ENCODE assay signal across 8 mouse cellular contexts in genomic region chr8:83998231-83999056, GRCm38 (mm10). TPM values are rescaled to one million over a fixed set of nuclear protein-coding genes. Genes with fewer than 3 reads are reported as not detected.
DNase-seq lines count a peak whose midpoint lies in the region; ATAC-seq and TF ChIP-seq lines count a peak whose summit lies in the region.

No protein-coding gene starts in this region.

- no peak for TF ChIP-seq POLR2A in heart, adult 2 months (IDR thresholded peaks at IDR 0.05; ENCODE audit: insufficient read depth, low read depth, low read length)
- no peak for TF ChIP-seq POLR2A in bone marrow, adult 2 months (IDR thresholded peaks at IDR 0.05; ENCODE audit: borderline replicate concordance, control insufficient read depth, low read depth, low read length)

- intact Hi-C loops in heart, adult 2 months (cut with DNase I), result loop anchor here (2.0 to 5.0 kb wide), 2 partner anchors 44 to 256 kb away; partner anchors contain the start of genes Adgre5, Asf1b and Gm10644
- intact Hi-C loops in heart, postnatal 25 days (cut with DNase I), result no loop called here

- 19% methylated on average over 91 of the region's 92 CpGs for WGBS in heart, adult 2 months
- WGBS in bone marrow, adult 2 months, result 9% methylated on average over 92 of the region's 92 CpGs
- WGBS in hindbrain, embryonic 12.5 days, result 1% methylated on average over 70 of the region's 92 CpGs
- WGBS in limb, embryonic 12.5 days, result under 1% methylated on average over 66 of the region's 92 CpGs
- under 1% methylated on average over 79 of the region's 92 CpGs for WGBS in midbrain, embryonic 11.5 days

- no peaks in the 10 kb centered on the region for H3K9me3 ChIP-seq in hindbrain, embryonic 12.5 days (replicated peaks)
- H3K9me3 ChIP-seq in limb, embryonic 12.5 days, result no peaks in the 10 kb centered on the region
- no peaks in the 10 kb centered on the region for H3K9me3 ChIP-seq in midbrain, embryonic 11.5 days (ENCODE audit: control insufficient read depth, low read length)

- no peaks in the 10 kb centered on the region for H3K79me2 ChIP-seq in heart, adult 2 months (replicated peaks; ENCODE audit: control insufficient read depth, insufficient read depth, low read length)

- H3K4me1 ChIP-seq in heart, adult 2 months (ENCODE audit: control insufficient read depth, insufficient read depth, low read length), result peaks cover 3% of the 10 kb centered on the region
- peaks cover 2% of the 10 kb centered on the region; the same call in 1 of the 2 replicates for H3K4me1 ChIP-seq in bone marrow, adult 2 months (ENCODE audit: control insufficient read depth, insufficient read depth, low read length)
- H3K4me1 ChIP-seq in hindbrain, embryonic 12.5 days, result peaks cover 39% of the 10 kb centered on the region
- H3K4me1 ChIP-seq in limb, embryonic 12.5 days (replicated peaks), result peaks cover 41% of the 10 kb centered on the region
- peaks cover 17% of the 10 kb centered on the region for H3K4me1 ChIP-seq in midbrain, embryonic 11.5 days (ENCODE audit: control insufficient read depth, insufficient read depth, low read length)

- no peaks in the 10 kb centered on the region for H3K36me3 ChIP-seq in heart, adult 2 months (ENCODE audit: control insufficient read depth, insufficient read depth, low read length)
- H3K36me3 ChIP-seq in hindbrain, embryonic 12.5 days, result peaks cover 32% of the 10 kb centered on the region; the same call in 1 of the 2 replicates
- H3K36me3 ChIP-seq in limb, embryonic 12.5 days, result peaks cover 35% of the 10 kb centered on the region
- peaks cover 6% of the 10 kb centered on the region; the same call in 1 of the 2 replicates for H3K36me3 ChIP-seq in midbrain, embryonic 11.5 days (ENCODE audit: control insufficient read depth, insufficient read depth, low read length)

- peak overlapping the region; percentile 59 for H3K4me3 ChIP-seq in heart, adult 2 months
- H3K4me3 ChIP-seq in bone marrow, adult 2 months (replicated peaks; ENCODE audit: control insufficient read depth, low read depth, low read length), result peak overlapping the region; percentile 67
- peak overlapping the region; percentile 86 for H3K4me3 ChIP-seq in hindbrain, embryonic 12.5 days
- H3K4me3 ChIP-seq in limb, embryonic 12.5 days (replicated peaks), result peak overlapping the region; percentile 84
- H3K4me3 ChIP-seq in midbrain, embryonic 11.5 days (ENCODE audit: low read depth, low read length), result peak overlapping the region; percentile 80

- peak overlapping the region; percentile 91 for H3K9ac ChIP-seq in heart, adult 2 months (ENCODE audit: low read depth, low read length)
- H3K9ac ChIP-seq in hindbrain, embryonic 12.5 days, result peak overlapping the region; percentile 80
- peak overlapping the region; percentile 75 for H3K9ac ChIP-seq in limb, embryonic 12.5 days (replicated peaks)
- H3K9ac ChIP-seq in midbrain, embryonic 11.5 days (ENCODE audit: low read length), result peak overlapping the region; percentile 76

- TF ChIP-seq EP300 in heart, adult 2 months (IDR thresholded peaks at IDR 0.05; ENCODE audit: insufficient read depth, low read depth, low read length), result 0 out of 2 replicates have a peak, but pooled peaks have one; percentile 10

- H3K4me2 ChIP-seq in hindbrain, embryonic 12.5 days (replicated peaks), result peak overlapping the region; percentile 79
- H3K4me2 ChIP-seq in limb, embryonic 12.5 days, result peak overlapping the region; percentile 87
- peak overlapping the region; percentile 83 for H3K4me2 ChIP-seq in midbrain, embryonic 11.5 days

- peak overlapping the region; percentile 72 for H3K27ac ChIP-seq in heart, adult 2 months
- H3K27ac ChIP-seq in bone marrow, adult 2 months (ENCODE audit: control insufficient read depth, insufficient read depth, low read depth, low read length, poor library complexity), result peak overlapping the region; percentile 72
- H3K27ac ChIP-seq in hindbrain, embryonic 12.5 days, result peak overlapping the region; percentile 90
- H3K27ac ChIP-seq in limb, embryonic 12.5 days, result peak overlapping the region; percentile 91
- H3K27ac ChIP-seq in midbrain, embryonic 11.5 days (ENCODE audit: low read depth, low read length), result peak overlapping the region; percentile 41

- H3K27me3 ChIP-seq in heart, adult 2 months (ENCODE audit: control insufficient read depth, insufficient read depth, low read length), result no peaks in the 10 kb centered on the region
- peaks cover 33% of the 10 kb centered on the region for H3K27me3 ChIP-seq in hindbrain, embryonic 12.5 days
- H3K27me3 ChIP-seq in limb, embryonic 12.5 days, result peaks cover 21% of the 10 kb centered on the region
- peaks cover 28% of the 10 kb centered on the region for H3K27me3 ChIP-seq in midbrain, embryonic 11.5 days (ENCODE audit: control insufficient read depth, insufficient read depth, low read length)

- ATAC-seq in erythroid progenitor cell, adult 5-6 weeks (replicated peaks; ENCODE audit: low FRiP score, poor library complexity, severe bottlenecking), result peak; percentile 41
- peak; percentile 26 for ATAC-seq in hindbrain, embryonic 12.5 days (ENCODE audit: low FRiP score)
- no peak for ATAC-seq in limb, embryonic 12.5 days (ENCODE audit: insufficient number of reproducible peaks, insufficient read depth, low FRiP score, low TSS enrichment, low read depth)
- ATAC-seq in midbrain, embryonic 11.5 days (ENCODE audit: low FRiP score), result peak; percentile 33

- DNase-seq in heart, adult 2 months, result peak; percentile 70 to 77
- DNase-seq in heart, postnatal 25 days (ENCODE audit: low spot score), result no peak
- peak; percentile 97 for DNase-seq in midbrain, embryonic 11.5 days (ENCODE audit: low spot score, missing footprints)
- DNase-seq in spleen, postnatal 36 days (ENCODE audit: low spot score in 2 of 2), result peak; percentile 66 to 75

- TF ChIP-seq CTCF in heart, adult 2 months (IDR thresholded peaks at IDR 0.05), result peak; percentile 64
- TF ChIP-seq CTCF in bone marrow, adult 2 months (IDR thresholded peaks at IDR 0.05; ENCODE audit: control insufficient read depth, insufficient read depth, low read length), result peak; percentile 25; the same call in 1 of the 2 replicates

RNA-seq across cellular contexts. Expression of gene Samd1, which starts 1.0 kb away (rescaled TPM):
- total RNA-seq in heart, adult 2 months (2021), result 10 to 100 TPM; 21.6 to 29.9 TPM
- polyA plus RNA-seq in heart, adult 2 months (2012; rRNA removed), result 29.7 and 32.1 TPM in 2 replicates
- 10 to 100 TPM; 27.4 to 30.9 TPM for total RNA-seq in heart, postnatal 25 days (2021)
- polyA plus RNA-seq in bone marrow, adult 2 months (2011; ENCODE audit: insufficient read depth, insufficient read length, low replicate concordance, missing spikeins), result 142 and 159 TPM in 2 replicates
- 114 and 119 TPM in 2 replicates for total RNA-seq in erythroid progenitor cell, adult 5-6 weeks (2015; ENCODE audit: low replicate concordance)
- total RNA-seq in erythroid progenitor cell, adult 5-6 weeks (2017; ENCODE audit: low replicate concordance), result 51.6 and 80.9 TPM in 2 replicates
- 8.5 and 9.8 TPM in 2 replicates for polyA plus RNA-seq in hindbrain, embryonic 12.5 days (2016; fragmentation: Nextera tagmentation; extraction: Ambion mirVana)
- 13.0 and 14.4 TPM in 2 replicates for polyA plus RNA-seq in limb, embryonic 12.5 days (2016; fragmentation: Nextera tagmentation; extraction: Ambion mirVana)
- polyA plus RNA-seq in midbrain, embryonic 11.5 days (2014; fragmentation: Nextera tagmentation; extraction: Ambion mirVana), result 12.8 and 12.9 TPM in 2 replicates

RNA-seq across cellular contexts. Expression of gene 1700067K01Rik, which starts 2.9 kb away (rescaled TPM):
- total RNA-seq in heart, adult 2 months (2021), result under 1 TPM in 1 of 2 experiments, not detected in 1; 0.26 TPM
- 0.16 and 0.50 TPM in 2 replicates for polyA plus RNA-seq in heart, adult 2 months (2012; rRNA removed)
- under 1 TPM in 1 of 2 experiments, not detected in 1; 0.26 TPM for total RNA-seq in heart, postnatal 25 days (2021)
- polyA plus RNA-seq in bone marrow, adult 2 months (2011; ENCODE audit: insufficient read depth, insufficient read length, low replicate concordance, missing spikeins), result 3.0 TPM in 1 of 2 replicates, not detected in the other
- total RNA-seq in erythroid progenitor cell, adult 5-6 weeks (2015; ENCODE audit: low replicate concordance), result 1.8 and 10.5 TPM in 2 replicates
- 2.6 and 4.7 TPM in 2 replicates for total RNA-seq in erythroid progenitor cell, adult 5-6 weeks (2017; ENCODE audit: low replicate concordance)
- polyA plus RNA-seq in hindbrain, embryonic 12.5 days (2016; fragmentation: Nextera tagmentation; extraction: Ambion mirVana), result 0.89 and 1.5 TPM in 2 replicates
- 0.73 and 1.6 TPM in 2 replicates for polyA plus RNA-seq in limb, embryonic 12.5 days (2016; fragmentation: Nextera tagmentation; extraction: Ambion mirVana)
- polyA plus RNA-seq in midbrain, embryonic 11.5 days (2014; fragmentation: Nextera tagmentation; extraction: Ambion mirVana), result 0.33 and 0.56 TPM in 2 replicates

RNA-seq across cellular contexts. Expression of gene 2210011C24Rik, which starts 13.5 kb away (rescaled TPM):
- total RNA-seq in heart, adult 2 months (2021), result 1 to 10 TPM; 2.2 to 3.7 TPM
- 0.64 and 1.2 TPM in 2 replicates for polyA plus RNA-seq in heart, adult 2 months (2012; rRNA removed)
- total RNA-seq in heart, postnatal 25 days (2021), result 1 to 10 TPM; 2.8 to 3.1 TPM
- not detected in 2 replicates for polyA plus RNA-seq in bone marrow, adult 2 months (2011; ENCODE audit: insufficient read depth, insufficient read length, low replicate concordance, missing spikeins)
- total RNA-seq in erythroid progenitor cell, adult 5-6 weeks (2015; ENCODE audit: low replicate concordance), result not detected in 2 replicates
- total RNA-seq in erythroid progenitor cell, adult 5-6 weeks (2017; ENCODE audit: low replicate concordance), result not detected in 2 replicates
- not detected in 2 replicates for polyA plus RNA-seq in hindbrain, embryonic 12.5 days (2016; fragmentation: Nextera tagmentation; extraction: Ambion mirVana)
- polyA plus RNA-seq in limb, embryonic 12.5 days (2016; fragmentation: Nextera tagmentation; extraction: Ambion mirVana), result 0.64 TPM in 1 of 2 replicates, not detected in the other
- polyA plus RNA-seq in midbrain, embryonic 11.5 days (2014; fragmentation: Nextera tagmentation; extraction: Ambion mirVana), result not detected in 2 replicates

RNA-seq across cellular contexts. Expression of gene Palm3, which starts 22.8 kb away (rescaled TPM):
- total RNA-seq in heart, adult 2 months (2021), result under 1 TPM; 0.20 to 0.26 TPM
- 0.21 TPM in 1 of 2 replicates, not detected in the other for polyA plus RNA-seq in heart, adult 2 months (2012; rRNA removed)
- under 1 TPM; 0.28 to 0.36 TPM for total RNA-seq in heart, postnatal 25 days (2021)
- 2.7 TPM in 1 of 2 replicates, not detected in the other for polyA plus RNA-seq in bone marrow, adult 2 months (2011; ENCODE audit: insufficient read depth, insufficient read length, low replicate concordance, missing spikeins)
- total RNA-seq in erythroid progenitor cell, adult 5-6 weeks (2015; ENCODE audit: low replicate concordance), result not detected in 2 replicates
- not detected in 2 replicates for total RNA-seq in erythroid progenitor cell, adult 5-6 weeks (2017; ENCODE audit: low replicate concordance)
- 8.6 and 10.9 TPM in 2 replicates for polyA plus RNA-seq in hindbrain, embryonic 12.5 days (2016; fragmentation: Nextera tagmentation; extraction: Ambion mirVana)
- polyA plus RNA-seq in limb, embryonic 12.5 days (2016; fragmentation: Nextera tagmentation; extraction: Ambion mirVana), result 4.7 and 6.7 TPM in 2 replicates
- polyA plus RNA-seq in midbrain, embryonic 11.5 days (2014; fragmentation: Nextera tagmentation; extraction: Ambion mirVana), result 2.0 and 2.2 TPM in 2 replicates

RNA-seq across cellular contexts. Expression of gene Prkaca, which starts 25.7 kb away (rescaled TPM):
- 100 to 1,000 TPM; 306 to 331 TPM for total RNA-seq in heart, adult 2 months (2021)
- polyA plus RNA-seq in heart, adult 2 months (2012; rRNA removed), result 239 and 333 TPM in 2 replicates
- total RNA-seq in heart, postnatal 25 days (2021), result 100 to 1,000 TPM; 353 to 360 TPM
- polyA plus RNA-seq in bone marrow, adult 2 months (2011; ENCODE audit: insufficient read depth, insufficient read length, low replicate concordance, missing spikeins), result 14.8 and 18.2 TPM in 2 replicates
- 11.5 and 13.0 TPM in 2 replicates for total RNA-seq in erythroid progenitor cell, adult 5-6 weeks (2015; ENCODE audit: low replicate concordance)
- total RNA-seq in erythroid progenitor cell, adult 5-6 weeks (2017; ENCODE audit: low replicate concordance), result 6.7 and 17.2 TPM in 2 replicates
- polyA plus RNA-seq in hindbrain, embryonic 12.5 days (2016; fragmentation: Nextera tagmentation; extraction: Ambion mirVana), result 201 and 213 TPM in 2 replicates
- 186 and 196 TPM in 2 replicates for polyA plus RNA-seq in limb, embryonic 12.5 days (2016; fragmentation: Nextera tagmentation; extraction: Ambion mirVana)
- 139 and 156 TPM in 2 replicates for polyA plus RNA-seq in midbrain, embryonic 11.5 days (2014; fragmentation: Nextera tagmentation; extraction: Ambion mirVana)

Comparison
In these comparisons a context has a peak if more than half of its experiments do, and no peak if none do; other contexts are left out.
1. H3K27ac ChIP-seq: peak in every context shown above with its lines; median percentile 91 in limb, embryonic 12.5 days; 90 in hindbrain, embryonic 12.5 days; 72 in heart, adult 2 months; 72 in bone marrow, adult 2 months; 41 in midbrain, embryonic 11.5 days.